Mouse (Mus musculus) ES-E14 (cell line): ENCODE data around the gene Sptlc2. TPM values are rescaled to one million over a fixed set of nuclear protein-coding genes. Genes with fewer than 3 reads are reported as not detected.
"Not testable (repeated sequence)": the region's sequence is repeated elsewhere in the genome, so short reads cannot be mapped to it uniquely, and the experiment has no call there.

Experiments used
- DNase-seq: peaks from one replicate; pipeline ENCODE4 v3.0.0-alpha.2; 2013; ENCODE audit warnings: low read depth, low spot score
- H3K27ac ChIP-seq: 2 replicates; pipeline ENCODE4 v1.5.1; 2012; ENCODE audit warnings: low read depth, mild to moderate bottlenecking, low read length, moderate library complexity, mixed read lengths; ENCODE audit not compliant: poor library complexity, insufficient read depth, severe bottlenecking
- H3K36me3 ChIP-seq: 2 replicates; pipeline ENCODE4 v1.6.1; 2012; ENCODE audit warnings: mild to moderate bottlenecking, low read length, moderate library complexity, mixed read lengths; ENCODE audit not compliant: control insufficient read depth, poor library complexity, insufficient read depth, severe bottlenecking
- H3K4me1 ChIP-seq, 2 experiments: fragments of 150-350 bp in 1 of 2; sonication (generic) in 1 of 2; 2 replicates each; pipeline ENCODE4 v1.6.1; 2012; ENCODE audit warnings: low read length in 2 of 2, mild to moderate bottlenecking in 1 of 2, mixed read lengths in 1 of 2; ENCODE audit not compliant: control insufficient read depth in 2 of 2, insufficient read depth in 2 of 2, poor library complexity in 1 of 2
- H3K4me3 ChIP-seq, 2 experiments: fragments of 150-350 bp in 1 of 2; sonication (generic) in 1 of 2; 2 replicates each; pipeline ENCODE4 v1.5.1; 2012; ENCODE audit warnings: low read length in 2 of 2, low read depth in 1 of 2, mild to moderate bottlenecking in 1 of 2, mixed read lengths in 1 of 2; ENCODE audit not compliant: insufficient read depth in 1 of 2, poor library complexity in 1 of 2, severe bottlenecking in 1 of 2
- H3K9ac ChIP-seq: 2 replicates; pipeline ENCODE4 v1.6.1; 2012; ENCODE audit warnings: low read depth, mild to moderate bottlenecking, low read length, mixed read lengths; ENCODE audit not compliant: poor library complexity, insufficient read depth, severe bottlenecking
- H3K9me3 ChIP-seq: fragments of 150-350 bp; sonication (generic); 2 replicates; pipeline ENCODE4 v1.6.1; 2012; ENCODE audit warnings: low read depth, mild to moderate bottlenecking, low read length; ENCODE audit not compliant: control insufficient read depth, insufficient read depth
- CHD2 ChIP-seq: IDR thresholded peaks from 2 replicates; pipeline ENCODE4 v1.6.1; 2014; ENCODE audit warnings: mild to moderate bottlenecking, low read depth, low read length, inconsistent platforms
- HCFC1 ChIP-seq: IDR thresholded peaks from 2 replicates; pipeline ENCODE4 v1.6.1; 2012; ENCODE audit warnings: low read length, inconsistent platforms, borderline replicate concordance; ENCODE audit not compliant: insufficient read depth
- MAFK ChIP-seq: IDR thresholded peaks from 2 replicates; pipeline ENCODE4 v1.6.1; 2014; ENCODE audit warnings: mild to moderate bottlenecking, low read depth, low read length, inconsistent platforms; ENCODE audit not compliant: insufficient read depth
- ZC3H11A ChIP-seq: IDR thresholded peaks from 2 replicates; pipeline ENCODE4 v1.6.1; 2012; ENCODE audit warnings: low read depth, mild to moderate bottlenecking, inconsistent platforms, low read length, borderline replicate concordance
- ZNF384 ChIP-seq: IDR thresholded peaks from 2 replicates; pipeline ENCODE4 v1.6.1; 2012; ENCODE audit warnings: low read depth, low read length, inconsistent platforms
- in situ Hi-C, 2 experiments: fragments of 600-800 bp; cut with MboI; formaldehyde crosslinking; loops; one replicate each; pipeline ENCODE4 v1.15.1; 2025; ENCODE audit warnings: low sequenced_read_pairs in 2 of 2, inconsistent platforms in 1 of 2; ENCODE audit not compliant: unreplicated experiment in 2 of 2
- total RNA-seq: library from RNA; depleted of rRNA; stranded (reverse); fragments of 300-350 nt; gene quantifications from 2 replicates; pipeline ENCODE4 v1.2.3, GENCODE M21; 2012

The Sptlc2 gene
- total RNA-seq, 1 experiment = 182 TPM

DNA sequence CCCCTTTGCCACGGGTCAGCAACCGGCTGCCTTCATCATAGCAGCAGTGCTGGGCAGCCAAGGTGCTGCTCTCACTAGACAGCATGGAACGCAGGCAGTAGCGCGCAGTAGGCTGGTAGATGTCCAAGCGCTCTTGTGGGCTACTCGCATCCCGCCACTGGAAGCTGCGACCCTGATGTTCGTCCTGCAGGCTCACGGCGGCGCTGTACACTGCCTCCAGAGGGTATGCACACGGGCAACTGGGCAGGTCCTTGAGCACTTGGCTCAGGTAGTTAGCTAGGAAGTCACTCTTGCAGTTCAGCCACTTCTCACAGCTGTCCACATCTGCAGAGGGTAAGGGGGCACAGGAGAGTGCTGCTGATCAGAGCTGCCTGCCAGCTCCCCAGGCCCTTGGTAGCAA lies 108.3 kb downstream of the Sptlc2 start:
- Histone ChIP-seq H3K4me3 (peak overlapping the region; percentile 52 to 68; a peak in 3 of 4 replicates), H3K4me1 (peaks cover 3 to 39% of the 10 kb centered on the region in 2 experiments; a peak in 3 of 4 replicates), H3K9ac (peak overlapping the region; percentile 32; the same call in 1 of the 2 replicates), H3K9me3 (no peaks in the 10 kb centered on the region), H3K27ac (0 out of 2 replicates have a peak overlapping the region, but pooled peaks have one; percentile 23), H3K36me3 (peaks cover 14% of the 10 kb centered on the region)
- in situ Hi-C loops = no loop called here
- TF ChIP-seq ZC3H11A (no peak), ZNF384 (no peak), CHD2 (no peak), MAFK (no peak), HCFC1 (no peak)
- DNase-seq = no peak

DNA sequence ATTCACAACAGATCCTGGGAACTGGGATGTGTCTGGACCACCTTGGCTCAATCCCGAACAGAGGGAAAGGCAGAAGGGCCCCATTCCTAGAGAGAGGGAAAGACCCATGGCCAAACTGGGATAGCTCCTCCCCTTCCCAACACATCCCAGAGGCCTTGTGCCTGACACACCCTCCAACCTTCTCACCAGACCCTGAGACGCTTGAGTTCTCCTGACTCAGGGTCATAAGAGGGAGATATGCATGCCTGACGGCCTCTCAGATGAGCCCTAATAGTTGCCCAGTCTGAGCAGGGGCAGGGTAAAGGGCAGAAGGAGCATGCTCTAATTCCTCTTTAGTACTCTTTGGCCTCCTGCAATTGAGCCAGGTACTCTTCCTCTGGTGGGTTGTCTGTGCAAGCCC lies 108.8 kb downstream of the Sptlc2 start:
- DNase-seq = no peak
- H3K4me3 ChIP-seq = peak overlapping the region; percentile 52 to 68; a peak in 3 of 4 replicates
- no peak for TF ChIP-seq HCFC1
- no peak for TF ChIP-seq ZNF384
- no peak for TF ChIP-seq MAFK
- TF ChIP-seq ZC3H11A = no peak
- TF ChIP-seq CHD2 = no peak
- peaks cover 19% of the 10 kb centered on the region for H3K36me3 ChIP-seq
- H3K4me1 ChIP-seq = peaks cover 3 to 39% of the 10 kb centered on the region in 2 experiments; a peak in 3 of 4 replicates
- H3K9me3 ChIP-seq = no peaks in the 10 kb centered on the region
- H3K27ac ChIP-seq = no peak overlapping the region
- H3K9ac ChIP-seq = 0 out of 2 replicates have a peak overlapping the region, but pooled peaks have one; percentile 28
- in situ Hi-C loops = no loop called here

DNA sequence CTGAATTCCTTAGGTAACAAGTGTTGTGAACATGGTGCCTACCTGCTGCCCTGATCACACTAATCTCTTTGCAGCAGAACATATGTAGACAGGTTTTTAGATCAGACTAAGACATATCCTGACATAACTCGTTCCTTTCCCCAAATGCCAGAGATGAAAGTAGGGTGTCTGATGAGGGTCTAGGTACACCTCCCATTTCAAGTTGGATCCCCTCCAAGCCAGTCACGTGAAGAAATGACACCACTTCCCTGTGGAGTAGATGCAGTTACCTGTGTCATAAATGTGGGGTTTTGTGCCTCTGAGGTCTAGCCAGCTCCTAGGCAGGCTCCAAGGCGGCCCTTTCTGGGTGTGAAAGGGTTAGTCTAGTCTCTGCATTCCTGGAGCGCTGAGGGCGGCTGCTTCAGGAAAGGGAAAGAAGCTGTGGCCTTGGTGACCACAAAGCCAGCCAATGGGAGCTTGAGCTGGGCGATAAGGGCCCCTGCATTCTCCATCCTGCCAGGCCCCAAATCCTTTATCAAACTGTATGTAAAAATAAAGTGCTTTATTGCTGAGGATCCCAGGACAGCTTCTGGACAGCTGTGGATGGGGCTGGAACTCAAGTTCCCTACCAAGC lies 109.9 kb downstream of the Sptlc2 start:
- Histone ChIP-seq H3K36me3 (peaks cover 28% of the 10 kb centered on the region), H3K4me3 (no peak overlapping the region), H3K4me1 (peaks cover 3 to 33% of the 10 kb centered on the region in 2 experiments; a peak in 3 of 4 replicates), H3K9ac (no peak overlapping the region), H3K27ac (no peak overlapping the region), H3K9me3 (no peaks in the 10 kb centered on the region)
- in situ Hi-C loops = no loop called here
- no peak for DNase-seq
- TF ChIP-seq HCFC1 (no peak), ZC3H11A (no peak), CHD2 (no peak), ZNF384 (no peak), MAFK (no peak)

DNA sequence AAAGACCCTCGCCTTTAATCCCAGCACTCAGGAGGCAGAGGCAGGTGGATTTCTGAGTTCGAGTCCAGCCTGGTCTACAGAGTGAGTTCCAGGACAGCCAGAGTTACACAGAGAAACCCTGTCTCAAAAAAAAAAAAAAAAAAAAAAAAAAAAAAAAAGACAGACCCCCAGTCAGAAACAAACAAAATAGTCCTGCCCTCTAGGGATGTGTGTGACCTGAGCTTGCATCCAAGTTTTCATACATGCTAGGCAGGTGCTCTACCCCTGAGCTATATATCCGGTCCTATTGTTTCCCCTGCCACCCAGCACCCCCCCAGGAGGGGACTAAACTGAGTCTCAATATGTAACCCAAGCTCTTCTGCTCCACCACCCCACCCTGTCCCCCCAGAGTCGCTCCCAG lies 110.9 kb downstream of the Sptlc2 start:
- H3K9ac ChIP-seq, DNase-seq, H3K4me3 ChIP-seq, H3K9me3 ChIP-seq, H3K27ac ChIP-seq, in situ Hi-C loops: not testable (repeated sequence)
- Histone ChIP-seq H3K4me1 (peaks cover 0 to 29% of the 10 kb centered on the region in 2 experiments; a peak in 2 of 4 replicates), H3K36me3 (peaks cover 37% of the 10 kb centered on the region)
- peak; percentile 55; the same call in 1 of the 2 replicates for TF ChIP-seq ZNF384
